Mouse (Mus musculus): Measurements from ENCODE around the gene AC131692.1.
A peak's percentile ranks its signal among the peaks of the same experiment; 100 is the strongest.

AC131692.1 gene

DNA sequence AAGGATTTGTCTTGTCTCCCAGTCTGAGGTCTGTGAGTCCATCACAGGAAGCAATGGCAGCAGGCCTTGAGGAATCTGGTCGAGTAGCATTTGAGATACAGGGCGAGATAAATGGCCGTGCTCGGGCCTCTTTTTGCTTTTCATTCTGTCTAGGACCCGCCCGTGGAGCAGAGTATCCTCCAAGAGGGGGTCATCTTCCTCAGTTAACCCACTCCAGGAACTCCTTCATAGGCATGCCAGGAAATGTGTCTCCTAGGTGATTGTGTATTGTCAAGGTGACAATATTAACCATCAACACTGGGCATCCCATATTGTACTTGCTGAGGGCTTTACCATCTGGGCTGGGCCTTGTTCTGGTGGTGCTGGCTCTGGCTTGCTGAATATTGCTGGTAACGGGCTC, at the start of gene AC131692.1:
AC131692.1 (plus strand) TSS at position 301 of the 400 bp plus-strand sequence.
- no peak for DNase-seq

DNA sequence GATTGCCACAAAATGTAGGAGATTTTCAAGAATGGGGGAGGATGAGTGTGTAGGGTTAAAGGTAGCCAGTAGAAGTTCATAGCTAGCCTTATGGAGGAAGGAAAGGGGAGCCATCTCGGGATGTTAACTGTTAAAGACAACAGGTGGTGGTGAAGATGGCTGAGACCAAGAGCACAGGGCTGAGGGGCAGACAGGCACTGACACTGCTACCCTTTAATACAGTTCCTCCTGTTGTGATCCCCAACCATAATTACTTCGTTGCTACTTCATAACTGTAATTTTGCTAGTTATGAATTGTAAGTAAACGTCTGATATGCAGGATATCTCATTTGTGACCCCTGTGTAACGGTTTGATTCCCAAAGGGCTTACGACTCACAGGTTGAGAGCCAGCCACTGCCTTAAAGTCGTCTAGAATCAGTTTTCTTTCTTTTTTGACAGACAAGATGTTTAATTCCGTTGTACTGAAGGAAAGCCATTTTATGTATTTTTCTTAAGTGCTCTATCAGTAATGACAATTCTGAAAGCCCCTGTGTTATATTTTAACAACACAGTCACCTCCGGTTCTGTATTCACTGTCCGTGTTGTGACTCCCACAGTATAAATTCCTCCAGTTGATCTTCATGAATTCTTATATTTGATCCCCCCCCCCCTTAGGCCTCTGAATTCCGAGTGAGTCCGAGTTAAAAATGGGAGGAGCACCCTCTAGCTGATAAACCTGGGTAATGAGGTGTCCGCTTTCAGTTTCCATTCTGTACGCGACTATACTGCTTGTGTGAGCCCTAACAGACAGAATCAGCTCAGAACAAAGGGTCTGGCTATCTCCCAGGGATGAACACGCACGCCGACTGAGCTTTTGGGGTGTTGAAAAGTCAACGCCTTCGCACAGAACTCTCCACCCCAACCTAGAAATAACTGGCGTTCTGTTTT, 48.6 kb upstream of the AC131692.1 start:
- peak; percentile 6 for DNase-seq

DNA sequence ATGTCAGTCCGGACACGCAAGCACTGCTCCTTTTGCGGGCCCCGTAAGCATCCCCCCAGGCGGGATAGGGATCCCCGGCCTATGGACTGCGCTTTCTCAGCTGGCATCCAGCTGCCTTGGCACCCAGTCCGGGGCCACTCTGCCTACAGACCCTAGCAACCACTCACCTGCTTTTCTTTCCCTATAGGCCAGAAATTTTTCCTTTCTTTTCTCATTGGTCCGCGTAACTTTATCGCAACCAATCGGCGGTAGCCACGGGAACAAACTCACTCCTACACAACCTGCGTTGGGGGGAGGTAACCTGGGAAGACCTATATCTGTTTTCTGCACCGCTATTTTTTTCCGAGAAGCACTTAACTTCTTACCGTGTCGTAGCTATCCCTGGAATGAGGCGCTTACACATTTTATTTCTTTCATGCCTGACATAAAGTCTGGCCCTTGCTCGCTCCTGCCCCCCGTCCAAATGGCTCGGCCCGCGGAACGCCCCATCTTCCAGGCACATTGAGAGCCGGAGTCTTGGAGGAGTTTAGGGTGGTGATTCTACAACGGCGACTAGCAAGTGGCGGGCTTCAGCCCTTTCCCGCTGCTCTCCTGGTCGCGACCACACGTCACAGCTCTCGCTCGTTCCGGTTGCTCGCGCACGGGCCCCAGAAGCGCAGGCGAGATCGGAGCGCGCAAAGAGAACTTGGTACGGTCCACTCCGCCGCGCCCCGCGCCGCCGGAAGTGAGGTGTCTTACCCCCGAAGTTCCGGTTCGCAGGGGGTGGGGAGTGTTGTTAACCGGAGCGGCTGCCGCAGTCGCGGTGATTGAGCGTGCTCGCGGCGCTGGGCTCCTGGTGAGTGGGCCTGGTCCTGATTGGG, 47.7 kb upstream of the AC131692.1 start, which contains the start of gene Syvn1:
Syvn1 (plus strand) TSS at position 283 of the 860 bp plus-strand sequence.
- peak; percentile 97 for DNase-seq

DNA sequence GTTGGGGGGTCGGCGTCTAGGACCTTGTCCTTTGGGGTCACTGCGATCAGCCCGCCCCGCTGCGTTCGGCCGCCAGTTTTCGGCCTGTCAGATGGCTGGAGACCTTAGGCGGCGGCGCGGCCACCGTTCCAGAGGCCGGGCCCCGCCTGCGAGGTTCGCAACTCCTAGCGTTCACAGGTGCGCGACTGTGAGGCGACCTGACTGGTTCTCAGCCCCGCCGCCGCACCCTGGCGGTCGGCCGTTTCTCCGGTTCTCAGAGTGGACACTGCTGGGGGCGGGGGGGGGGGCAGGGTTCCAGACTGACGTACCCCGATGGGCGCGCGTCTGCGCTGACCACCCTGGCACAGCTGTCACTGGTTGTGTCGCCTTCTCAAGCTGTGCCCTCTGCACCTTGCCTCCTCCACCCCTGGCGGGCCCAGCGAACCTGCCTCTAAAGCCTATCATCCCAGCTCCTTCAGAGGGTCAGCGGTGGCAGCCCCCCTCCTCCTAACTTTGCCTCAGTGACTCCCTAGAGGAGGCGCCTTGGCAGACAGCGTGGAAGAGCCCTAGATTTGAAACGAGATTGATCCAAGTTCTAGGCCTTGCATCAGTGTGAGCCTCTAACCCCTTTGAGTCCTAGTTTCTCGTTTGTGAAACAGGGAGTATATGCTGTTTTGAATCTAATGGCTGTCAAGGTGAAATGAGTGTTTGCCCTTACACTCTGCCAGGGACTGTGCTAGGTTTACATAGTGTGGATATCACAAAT, 46.9 kb upstream of the AC131692.1 start:
- DNase-seq, result no peak

DNA sequence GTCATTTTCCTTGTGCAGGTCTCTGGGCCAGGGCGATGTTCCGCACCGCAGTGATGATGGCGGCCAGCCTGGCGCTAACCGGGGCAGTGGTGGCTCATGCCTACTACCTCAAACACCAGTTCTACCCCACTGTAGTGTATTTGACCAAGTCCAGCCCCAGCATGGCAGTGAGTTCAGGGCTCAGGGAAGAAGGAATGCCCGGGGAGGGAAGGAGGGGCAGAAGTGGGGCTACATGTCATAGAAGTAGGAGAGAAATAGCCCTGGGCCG, 46.4 kb upstream of the AC131692.1 start:
- peak; percentile 36 for DNase-seq

DNA sequence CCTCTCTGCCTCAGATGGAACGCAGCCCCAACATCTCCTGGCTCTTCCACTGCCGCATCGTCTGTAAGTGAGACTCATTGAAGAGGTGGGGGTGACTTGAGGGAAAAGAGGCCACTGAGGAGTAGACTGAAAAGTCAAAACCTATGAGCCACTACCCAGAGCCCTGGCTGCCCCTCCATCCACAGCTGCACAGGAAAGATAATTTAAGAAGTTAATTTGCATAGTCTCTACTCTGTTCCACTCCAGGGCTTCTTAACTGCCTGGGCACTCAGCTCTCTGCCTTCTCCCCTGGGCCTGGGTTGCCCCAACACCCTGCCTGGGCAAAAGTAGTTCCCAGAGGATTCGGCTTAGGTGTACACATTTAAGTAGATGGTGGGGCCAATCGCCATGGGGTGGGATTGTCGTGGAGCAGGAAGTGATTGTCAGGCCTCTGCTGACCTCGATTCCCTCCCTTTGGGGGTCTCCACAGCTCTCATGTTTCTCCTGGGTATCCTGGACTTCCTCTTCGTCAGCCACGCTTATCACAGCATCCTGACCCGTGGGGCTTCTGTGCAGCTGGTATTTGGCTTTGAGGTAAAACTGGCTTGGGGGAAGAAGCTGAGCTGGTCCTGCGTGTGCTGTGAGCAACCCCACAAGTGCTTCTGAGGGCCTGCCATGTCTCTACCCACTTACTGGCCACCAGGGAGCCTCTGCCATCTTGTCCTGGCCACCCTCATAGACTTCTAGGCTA, 45.4 kb upstream of the AC131692.1 start:
- peak; percentile 14 for DNase-seq

DNA sequence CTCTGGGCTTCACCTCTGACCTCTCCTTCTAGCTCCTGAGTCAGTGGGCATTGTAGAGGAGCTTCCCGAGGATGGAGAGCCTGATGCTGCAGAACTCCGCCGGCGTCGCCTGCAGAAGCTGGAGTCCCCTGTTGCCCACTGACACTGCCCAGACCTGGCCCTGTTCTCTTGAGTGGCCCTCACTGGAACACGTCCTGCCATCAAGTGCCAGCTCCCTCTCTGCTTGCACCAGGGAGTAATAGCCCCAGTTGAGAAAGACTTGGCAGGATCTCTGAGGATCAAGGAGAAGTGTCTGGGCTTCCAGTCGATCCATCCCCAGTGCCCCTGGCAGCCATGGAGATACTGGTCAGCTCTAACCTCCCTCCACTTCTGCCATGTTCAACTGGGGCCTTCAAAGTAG, 41.7 kb upstream of the AC131692.1 start:
- DNase-seq, result peak; percentile 8

DNA sequence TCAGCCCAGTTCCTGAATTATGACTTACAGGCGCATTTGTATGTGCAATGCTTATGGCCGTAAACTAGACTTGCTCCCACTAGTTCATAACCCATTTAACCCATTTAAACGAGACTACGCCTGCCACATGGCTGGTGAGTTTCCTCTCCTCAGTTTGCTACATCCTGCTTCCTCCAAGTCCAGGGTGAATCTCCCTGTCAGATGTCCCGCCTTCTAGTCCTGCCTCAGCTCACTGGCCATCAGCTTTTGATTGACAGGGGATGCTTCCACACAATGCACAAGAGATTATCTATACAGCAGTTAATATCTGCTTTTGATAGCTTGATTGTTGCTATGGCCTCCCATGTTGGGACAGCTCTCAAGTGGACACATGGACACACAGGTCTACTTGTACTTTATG, 39.9 kb upstream of the AC131692.1 start:
- DNase-seq, result peak; percentile 4

DNA sequence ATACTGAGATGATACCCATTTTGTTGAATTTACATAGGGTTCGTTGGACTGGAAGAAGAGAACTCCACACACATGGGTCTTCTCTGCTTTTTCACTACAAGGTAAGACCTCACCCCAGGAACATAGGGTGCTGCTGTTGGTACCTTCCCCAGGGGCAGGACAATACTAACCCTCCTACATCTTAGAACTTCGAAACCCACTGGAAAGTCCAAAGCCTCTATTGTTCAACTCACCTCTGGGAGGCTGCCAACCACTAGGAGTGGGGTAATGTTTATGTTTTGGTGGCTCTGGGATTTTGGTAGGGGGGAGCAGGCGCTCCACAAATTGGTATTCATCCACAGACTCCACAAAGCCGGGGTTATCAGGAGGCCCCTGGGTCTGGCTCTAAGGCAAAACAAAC, 37.5 kb upstream of the AC131692.1 start:
- no peak for DNase-seq

DNA sequence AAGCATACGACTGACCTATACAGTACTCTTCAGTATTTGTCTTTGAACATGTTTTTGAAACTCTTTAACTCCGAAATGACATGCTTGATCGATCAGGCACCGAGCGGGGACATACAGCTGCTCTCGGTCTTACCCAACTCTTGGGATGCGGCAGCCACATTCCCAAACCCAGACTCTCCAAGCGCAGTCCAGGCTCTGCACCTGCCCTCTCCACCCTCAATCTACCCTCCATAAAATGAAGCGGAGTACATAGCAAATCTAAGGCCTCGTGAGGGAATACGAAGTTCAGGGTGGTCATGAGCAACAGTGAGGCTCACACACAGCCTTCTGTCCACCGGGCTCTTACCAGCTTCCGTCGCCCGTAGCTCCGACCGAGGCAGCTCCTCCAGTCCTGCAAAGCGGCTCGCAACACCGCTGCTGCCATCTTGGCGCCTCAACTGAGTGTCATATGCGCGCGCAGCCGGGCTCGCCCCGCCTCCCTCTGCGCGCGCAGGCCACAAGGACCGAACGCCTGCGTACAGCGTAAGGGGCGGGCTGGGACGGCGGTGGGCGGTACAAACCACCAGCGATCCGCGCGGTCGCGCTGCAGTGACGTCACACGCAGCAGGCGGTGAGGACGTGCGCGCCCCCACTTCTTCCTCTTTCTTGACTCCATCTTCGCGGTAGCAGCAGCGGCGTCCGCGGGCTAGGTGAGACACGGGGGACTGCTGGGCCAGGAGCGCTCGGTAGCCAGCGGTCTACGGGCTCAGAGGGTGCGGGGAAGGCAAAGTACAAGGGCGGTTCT, 36.7 kb upstream of the AC131692.1 start, which contains the start of the genes Mrpl49 and Fau:
Mrpl49 (minus strand) TSS at position 473 of the 784 bp plus-strand sequence.
Fau (plus strand) TSS at position 532 of the 784 bp plus-strand sequence.
- peak; percentile 99 for DNase-seq

DNA sequence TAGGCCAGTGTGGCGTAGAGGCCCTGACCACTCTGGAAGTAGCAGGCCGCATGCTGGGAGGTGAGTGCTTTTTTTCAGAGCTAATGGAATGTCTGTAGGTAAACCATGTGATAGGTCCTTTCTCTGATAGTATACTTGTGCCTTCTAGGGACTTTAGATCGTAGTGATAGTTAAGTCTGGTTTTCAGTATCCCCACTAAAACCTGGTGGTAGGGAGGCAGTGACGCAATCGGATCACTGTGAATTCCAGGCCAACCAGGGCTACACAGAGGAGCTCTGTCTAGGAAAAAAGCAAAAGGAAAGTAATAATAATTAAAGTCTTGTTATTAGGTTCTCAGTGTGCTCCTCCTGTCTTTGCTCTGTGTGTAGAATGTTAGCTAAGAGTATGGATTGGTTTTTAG, 35.7 kb upstream of the AC131692.1 start:
- DNase-seq, result no peak

DNA sequence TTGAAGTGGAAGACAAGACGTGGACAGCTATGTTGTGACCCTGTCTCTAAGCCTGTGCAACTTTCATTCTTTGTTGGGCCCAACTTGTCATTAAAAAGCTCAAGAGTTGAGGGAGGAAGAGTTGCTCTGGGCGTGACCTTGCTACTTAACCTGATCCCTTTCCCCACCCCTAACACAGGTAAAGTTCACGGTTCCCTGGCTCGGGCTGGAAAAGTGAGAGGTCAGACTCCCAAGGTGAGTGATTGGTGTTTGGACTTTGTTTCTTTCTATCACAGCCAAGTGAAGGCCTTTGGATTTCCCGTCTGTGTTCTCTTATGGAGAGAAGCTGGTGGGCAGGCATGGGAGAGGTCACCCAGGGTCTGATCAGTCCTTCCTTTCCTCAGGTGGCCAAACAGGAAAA, 35.3 kb upstream of the AC131692.1 start:
- DNase-seq, result peak; percentile 64

DNA sequence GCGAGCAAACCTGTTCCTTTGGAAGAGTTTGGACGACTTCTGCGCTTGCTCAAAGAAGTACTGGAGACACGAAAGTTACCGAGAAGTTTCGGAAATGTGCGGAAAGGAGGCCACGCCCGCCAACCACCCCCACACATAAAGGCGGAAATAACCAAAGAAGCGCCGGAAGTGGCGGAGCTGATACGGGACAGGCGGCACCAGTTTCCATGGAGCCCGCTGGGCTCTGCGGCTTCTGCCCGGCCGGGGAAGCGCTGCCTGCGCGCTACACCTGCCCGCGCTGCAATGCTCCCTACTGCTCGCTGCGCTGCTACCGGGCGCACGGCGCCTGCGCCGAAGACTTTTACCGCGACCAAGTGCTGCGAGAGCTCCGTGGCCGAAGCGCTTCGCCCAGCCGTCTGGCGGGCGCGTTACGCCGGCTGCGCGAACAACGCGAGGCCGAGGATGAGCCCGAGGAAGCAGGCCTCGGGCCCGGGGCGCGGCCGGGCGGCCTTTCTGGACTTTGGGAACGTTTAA, 33.1 kb upstream of the AC131692.1 start, which contains the start of gene Znhit2:
Znhit2 (plus strand) TSS at position 172 of the 513 bp plus-strand sequence.
- peak; percentile 97 for DNase-seq

DNA sequence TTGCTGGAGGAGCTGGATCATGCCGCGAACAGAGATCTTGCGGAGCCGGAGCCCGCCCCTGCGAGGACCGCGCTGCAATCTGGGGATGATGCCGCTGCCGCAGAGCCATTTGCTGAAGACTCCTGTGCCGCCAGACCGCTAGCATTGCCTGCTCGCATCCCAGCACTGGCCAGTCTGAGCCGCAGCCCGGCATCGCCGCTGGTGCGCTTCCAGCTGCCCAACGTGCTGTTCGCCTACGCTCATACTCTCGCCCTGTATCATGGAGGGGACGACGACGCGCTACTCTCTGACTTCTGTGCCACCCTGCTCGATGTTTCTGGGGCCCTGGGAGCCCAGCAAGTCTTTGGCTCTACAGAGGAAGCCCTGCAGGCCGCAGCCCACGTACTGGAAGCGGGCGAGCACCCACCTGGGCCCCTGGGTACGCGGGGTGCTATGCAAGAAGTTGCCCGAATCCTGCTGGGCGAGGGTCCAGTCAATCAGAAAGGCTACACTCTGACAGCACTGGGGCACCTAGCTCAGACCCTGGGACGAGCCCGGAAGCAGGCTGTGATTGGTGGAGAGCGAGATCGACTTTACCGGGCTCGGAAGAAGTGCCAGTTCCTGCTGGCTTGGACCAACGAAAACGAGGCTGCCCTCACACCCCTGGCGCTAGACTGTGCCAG, 32.4 kb upstream of the AC131692.1 start:
- DNase-seq, result peak; percentile 58

DNA sequence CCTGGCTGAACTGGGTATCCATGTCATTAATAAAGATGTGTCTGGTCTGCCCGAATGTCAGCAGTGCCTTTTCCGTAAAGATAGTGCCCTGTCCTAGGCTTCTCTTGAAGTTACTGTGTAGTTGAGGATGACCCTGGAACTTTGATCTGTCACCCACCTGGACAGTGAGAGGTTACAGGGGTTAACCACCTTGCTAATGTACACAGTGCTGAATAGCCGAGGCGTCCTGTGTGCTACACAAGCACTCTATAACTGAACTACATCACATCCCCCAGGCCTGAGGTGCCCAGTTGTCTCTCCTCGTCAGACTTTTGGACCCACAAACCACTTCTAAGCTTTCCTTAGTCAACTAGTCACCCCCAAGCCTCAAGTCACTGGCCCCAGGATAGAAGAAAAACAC, 31.8 kb upstream of the AC131692.1 start:
- no peak for DNase-seq

DNA sequence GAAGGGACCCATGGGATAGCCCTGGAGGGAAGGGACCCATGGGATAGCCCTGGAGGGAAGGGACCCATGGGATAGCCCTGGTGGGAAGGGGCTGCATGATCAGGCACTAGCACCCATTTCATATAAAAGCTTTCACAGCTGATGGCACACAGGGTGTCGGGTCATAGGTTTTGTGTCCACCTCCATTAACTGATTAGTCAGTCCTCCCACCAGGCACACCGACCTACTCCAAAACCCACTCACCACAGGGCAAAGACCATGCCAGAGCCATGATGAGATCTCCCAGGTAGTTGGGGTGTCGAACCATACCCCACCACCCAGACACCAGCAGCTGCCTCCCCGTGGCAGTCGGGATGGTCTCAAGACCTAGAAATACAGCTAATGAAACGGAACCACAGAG, 31.1 kb upstream of the AC131692.1 start:
- DNase-seq, result no peak

DNA sequence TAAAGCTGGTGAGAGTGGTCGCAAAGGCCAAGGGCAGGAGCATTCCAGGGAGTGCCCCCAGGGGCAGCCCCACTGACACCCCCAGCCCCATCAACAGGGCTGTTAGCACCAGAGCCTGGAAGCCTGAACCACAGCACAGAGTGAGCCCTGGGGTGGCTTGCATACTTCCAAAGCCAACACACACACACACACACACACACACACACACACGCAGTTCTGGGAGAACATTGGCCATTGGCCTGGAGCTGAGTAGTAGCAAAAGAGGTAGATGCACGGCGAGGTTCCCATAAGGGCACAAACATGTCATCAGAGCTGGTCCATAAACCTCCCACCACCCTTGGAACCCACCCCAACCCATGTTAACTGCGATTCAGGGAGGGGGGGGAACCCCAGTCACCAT, 27.6 kb upstream of the AC131692.1 start:
- DNase-seq, result no peak

DNA sequence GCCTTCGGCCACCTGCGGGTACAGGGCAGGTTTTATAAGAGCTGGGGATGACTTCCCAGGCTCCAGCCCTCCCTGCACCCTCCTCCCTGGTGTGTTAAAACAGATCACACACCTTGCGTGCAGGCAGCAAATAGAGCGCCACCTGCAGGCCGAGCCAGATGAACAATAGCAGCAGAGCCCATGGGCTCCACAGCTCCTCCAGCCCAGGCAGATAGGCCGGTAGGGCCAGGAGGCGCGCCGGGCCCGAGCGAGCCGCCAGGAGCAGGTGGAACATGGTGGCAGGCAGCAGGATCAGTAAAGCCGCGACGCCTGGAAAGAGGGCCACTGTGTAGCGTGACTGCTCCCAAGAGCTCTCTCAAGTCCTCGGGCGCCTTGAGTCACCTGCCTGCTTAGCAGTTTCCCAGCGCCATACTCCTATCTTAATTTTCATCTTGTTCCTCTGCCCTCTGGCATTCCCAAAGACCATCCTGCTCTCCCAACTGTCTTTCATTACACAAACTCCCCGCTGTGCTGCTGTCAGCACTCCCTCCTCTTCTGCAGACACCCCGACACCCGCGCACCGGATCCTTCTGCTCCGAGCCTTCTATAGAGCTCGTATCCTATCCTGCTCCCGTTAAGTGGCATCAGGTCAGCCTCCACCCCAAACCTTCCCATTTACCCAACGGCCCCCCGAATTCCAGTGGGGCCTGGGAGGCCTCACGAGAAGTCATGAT, 27.1 kb upstream of the AC131692.1 start:
- DNase-seq, result peak; percentile 87

DNA sequence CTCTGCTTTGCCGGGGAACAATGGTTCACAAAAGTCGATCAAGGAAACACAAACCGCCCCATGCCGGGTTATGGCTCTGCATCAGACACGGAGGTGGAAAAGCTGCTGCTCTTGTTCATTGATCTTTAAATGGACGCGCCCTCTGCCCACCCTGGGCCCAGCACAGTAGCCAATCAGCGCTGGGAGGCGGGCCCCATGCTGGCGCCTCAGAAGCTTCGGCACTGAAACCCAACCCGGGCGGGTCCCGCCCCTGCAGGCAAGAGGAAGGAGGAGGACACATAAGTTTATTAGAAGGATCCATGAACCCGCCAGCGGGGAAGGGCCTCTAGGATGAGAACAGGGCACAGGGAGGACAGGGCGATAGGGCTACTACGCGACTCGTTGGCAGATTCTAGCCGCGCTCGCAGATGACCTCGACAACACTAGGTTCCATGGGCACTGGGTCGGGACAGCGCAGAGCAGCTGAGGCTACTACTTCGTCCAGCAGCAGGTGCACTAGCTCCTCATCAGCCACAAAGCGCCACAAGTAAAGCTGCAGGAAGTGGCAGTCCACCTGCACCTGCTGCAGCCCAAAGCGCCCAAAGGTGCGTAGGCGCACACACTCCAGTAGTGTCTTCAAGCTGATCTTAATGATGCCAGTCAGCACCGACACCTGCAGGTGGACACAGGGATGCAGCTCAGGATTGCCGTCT, 26.3 kb upstream of the AC131692.1 start, which contains the start of gene Tm7sf2:
Tm7sf2 (minus strand) TSS at position 650 of the 692 bp plus-strand sequence.
- peak; percentile 95 for DNase-seq
